In genomic region chr1:174250376-174250775, GRCm38 (mm10) we compare ENCODE assay signal across 40 mouse cellular contexts. TPM values are rescaled to one million over a fixed set of nuclear protein-coding genes. Genes with fewer than 3 reads are reported as not detected.
DNase-seq lines count a peak whose midpoint lies in the region; ATAC-seq lines count a peak whose summit lies in the region.
"Had no signal": no experiment of that assay in that cellular context is flagged by ENCODE, and none has a peak within 500 bp of the region (broad histone marks: within the 10 kb centered on the region; RNA-seq: fewer than 3 reads in every experiment).

No protein-coding gene starts in this region.

- WGBS in forebrain, embryonic 14.5 days = 85% methylated on average over 2 of the region's 2 CpGs
- WGBS in forebrain, embryonic 11.5 days = 89% methylated on average over 2 of the region's 2 CpGs
- 76% methylated on average over 2 of the region's 2 CpGs for WGBS in neural tube, embryonic 15.5 days
- WGBS in hindbrain, embryonic 12.5 days = 88% methylated on average over 2 of the region's 2 CpGs

- no peaks in the 10 kb centered on the region for H3K27me3 ChIP-seq in forebrain, embryonic 14.5 days (replicated peaks; ENCODE audit: control insufficient read depth, insufficient read depth, low read length)
- no peaks in the 10 kb centered on the region for H3K27me3 ChIP-seq in forebrain, embryonic 11.5 days (ENCODE audit: control insufficient read depth, insufficient read depth, low read length)
- H3K27me3 ChIP-seq in neural tube, embryonic 15.5 days (replicated peaks) = no peaks in the 10 kb centered on the region
- H3K27me3 ChIP-seq in hindbrain, embryonic 12.5 days = no peaks in the 10 kb centered on the region
- H3K27me3 ChIP-seq: heart, embryonic 13.5 days; intestine, embryonic 15.5 days; limb, embryonic 15.5 days; megakaryocyte, embryonic 14.5 days; midbrain, embryonic 12.5 days; neural tube, embryonic 13.5 days; Patski; stomach, embryonic 15.5 days had no signal

- H3K9ac ChIP-seq in forebrain, embryonic 14.5 days (ENCODE audit: low read length) = no peak overlapping the region
- no peak overlapping the region for H3K9ac ChIP-seq in forebrain, embryonic 11.5 days (ENCODE audit: low read length)
- H3K9ac ChIP-seq in neural tube, embryonic 15.5 days (replicated peaks) = no peak overlapping the region
- H3K9ac ChIP-seq in hindbrain, embryonic 12.5 days = no peak overlapping the region
- H3K9ac ChIP-seq: heart, embryonic 13.5 days; intestine, embryonic 15.5 days; limb, embryonic 15.5 days; midbrain, embryonic 12.5 days; neural tube, embryonic 13.5 days; stomach, embryonic 15.5 days had no signal

- no peaks in the 10 kb centered on the region for H3K36me3 ChIP-seq in forebrain, embryonic 14.5 days (ENCODE audit: control insufficient read depth, insufficient read depth, low read length)
- H3K36me3 ChIP-seq in forebrain, embryonic 11.5 days (ENCODE audit: control insufficient read depth, insufficient read depth, low read length) = no peaks in the 10 kb centered on the region
- no peaks in the 10 kb centered on the region for H3K36me3 ChIP-seq in neural tube, embryonic 15.5 days
- H3K36me3 ChIP-seq in hindbrain, embryonic 12.5 days = no peaks in the 10 kb centered on the region
- H3K36me3 ChIP-seq: forebrain, embryonic 10.5 days; heart, embryonic 13.5 days; intestine, embryonic 15.5 days; limb, embryonic 10.5 days; limb, embryonic 15.5 days; midbrain, embryonic 12.5 days; neural tube, embryonic 13.5 days; stomach, embryonic 15.5 days had no signal

- no peak overlapping the region for H3K4me3 ChIP-seq in forebrain, embryonic 14.5 days (ENCODE audit: low read depth, low read length)
- no peak overlapping the region for H3K4me3 ChIP-seq in forebrain, embryonic 11.5 days (ENCODE audit: low read depth, low read length)
- H3K4me3 ChIP-seq in neural tube, embryonic 15.5 days (replicated peaks) = no peak overlapping the region
- H3K4me3 ChIP-seq in hindbrain, embryonic 12.5 days = no peak overlapping the region
- H3K4me3 ChIP-seq: forebrain, embryonic 10.5 days; gastrocnemius, adult 2 months; heart, adult 2 months; heart, embryonic 13.5 days; intestine, embryonic 15.5 days; layer of hippocampus, adult 2 months; limb, embryonic 10.5 days; limb, embryonic 15.5 days; megakaryocyte, embryonic 14.5 days; midbrain, embryonic 12.5 days; myocyte; neural tube, embryonic 13.5 days; stomach, embryonic 15.5 days had no signal

- no peak overlapping the region for H3K27ac ChIP-seq in forebrain, embryonic 14.5 days (ENCODE audit: low read depth, low read length)
- no peak overlapping the region for H3K27ac ChIP-seq in forebrain, embryonic 11.5 days (ENCODE audit: low read depth, low read length)
- no peak overlapping the region for H3K27ac ChIP-seq in neural tube, embryonic 15.5 days (replicated peaks)
- no peak overlapping the region for H3K27ac ChIP-seq in hindbrain, embryonic 12.5 days
- H3K27ac ChIP-seq: forebrain, embryonic 10.5 days; gastrocnemius, adult 2 months; heart, adult 2 months; heart, embryonic 13.5 days; intestine, embryonic 15.5 days; layer of hippocampus, adult 2 months; limb, embryonic 10.5 days; limb, embryonic 15.5 days; midbrain, embryonic 12.5 days; neural tube, embryonic 13.5 days; stomach, embryonic 15.5 days had no signal

- H3K9me3 ChIP-seq in forebrain, embryonic 14.5 days (replicated peaks; ENCODE audit: control insufficient read depth, low read length) = no peaks in the 10 kb centered on the region
- H3K9me3 ChIP-seq in forebrain, embryonic 11.5 days (ENCODE audit: control insufficient read depth, low read length) = no peaks in the 10 kb centered on the region
- H3K9me3 ChIP-seq in neural tube, embryonic 15.5 days (replicated peaks) = no peaks in the 10 kb centered on the region
- H3K9me3 ChIP-seq in hindbrain, embryonic 12.5 days (replicated peaks) = no peaks in the 10 kb centered on the region
- H3K9me3 ChIP-seq: forebrain, embryonic 10.5 days; heart, embryonic 13.5 days; intestine, embryonic 15.5 days; limb, embryonic 10.5 days; limb, embryonic 15.5 days; megakaryocyte, embryonic 14.5 days; midbrain, embryonic 12.5 days; neural tube, embryonic 13.5 days; stomach, embryonic 15.5 days had no signal

- no peak overlapping the region for H3K4me2 ChIP-seq in forebrain, embryonic 14.5 days (ENCODE audit: low read length)
- H3K4me2 ChIP-seq in forebrain, embryonic 11.5 days (ENCODE audit: low read depth, low read length, severe bottlenecking) = no peak overlapping the region
- H3K4me2 ChIP-seq in neural tube, embryonic 15.5 days = no peak overlapping the region
- H3K4me2 ChIP-seq in hindbrain, embryonic 12.5 days (replicated peaks) = no peak overlapping the region
- H3K4me2 ChIP-seq: heart, embryonic 13.5 days; intestine, embryonic 15.5 days; limb, embryonic 15.5 days; midbrain, embryonic 12.5 days; neural tube, embryonic 13.5 days; stomach, embryonic 15.5 days had no signal

- DNase-seq in forebrain, embryonic 14.5 days (ENCODE audit: low spot score) = no peak
- no peak for DNase-seq in forebrain, embryonic 11.5 days (ENCODE audit: low spot score)
- peak; percentile 44 to 70 for DNase-seq in layer of hippocampus, postnatal 14 days (ENCODE audit: low spot score in 2 of 2)
- no peak for DNase-seq in layer of hippocampus, adult 9-11 months
- no peak for DNase-seq in neural tube, embryonic 10.5 days (ENCODE audit: extremely low spot score, low spot score)
- DNase-seq: adrenal gland, postnatal 10 days; cerebellum, adult 18-20 months; cerebellum, postnatal 36 days; gastrocnemius, adult 2 months; gastrocnemius, postnatal 36 days; heart, adult 2 months; heart, postnatal 10 days; kidney, adult 2 months; kidney, postnatal 36 days; lung, adult 18-20 months; lung, postnatal 4 days; retina, postnatal 1 day; right cerebral cortex, postnatal 14 days had no signal

- ATAC-seq in forebrain, embryonic 14.5 days = peak; percentile 44; the same call in 1 of the 2 replicates
- ATAC-seq in forebrain, embryonic 11.5 days (replicated peaks; ENCODE audit: low FRiP score) = no peak
- ATAC-seq in neural tube, embryonic 15.5 days (ENCODE audit: low FRiP score) = peak; percentile 35; the same call in 1 of the 2 replicates
- no peak for ATAC-seq in hindbrain, embryonic 12.5 days (ENCODE audit: low FRiP score)
- ATAC-seq: hindbrain, embryonic 16.5 days; intestine, embryonic 15.5 days; lung, postnatal 0 days; Patski had no signal

- H3K4me1 ChIP-seq in forebrain, embryonic 14.5 days (ENCODE audit: control insufficient read depth, insufficient read depth, low read length) = no peaks in the 10 kb centered on the region
- no peaks in the 10 kb centered on the region for H3K4me1 ChIP-seq in forebrain, embryonic 11.5 days (replicated peaks; ENCODE audit: control insufficient read depth, insufficient read depth, low read length)
- H3K4me1 ChIP-seq in neural tube, embryonic 15.5 days = no peaks in the 10 kb centered on the region
- H3K4me1 ChIP-seq in hindbrain, embryonic 12.5 days = no peaks in the 10 kb centered on the region
- H3K4me1 ChIP-seq: forebrain, embryonic 10.5 days; heart, embryonic 13.5 days; intestine, embryonic 15.5 days; limb, embryonic 10.5 days; limb, embryonic 15.5 days; megakaryocyte, embryonic 14.5 days; midbrain, embryonic 12.5 days; neural tube, embryonic 13.5 days; stomach, embryonic 15.5 days had no signal

RNA-seq across cellular contexts. Expression of gene Olfr419, which starts 1.5 kb away (rescaled TPM):
- polyA plus RNA-seq in forebrain, embryonic 14.5 days (2014; fragmentation: Nextera tagmentation; extraction: Ambion mirVana) = not detected in 2 replicates
- polyA plus RNA-seq in forebrain, embryonic 11.5 days (2014; fragmentation: Nextera tagmentation; extraction: Ambion mirVana) = not detected in 2 replicates
- total RNA-seq in layer of hippocampus, postnatal 14 days (2021) = not detected
- polyA plus RNA-seq in neural tube, embryonic 15.5 days (2015; fragmentation: Nextera tagmentation; extraction: Ambion mirVana) = not detected in 2 replicates
- polyA plus RNA-seq in hindbrain, embryonic 12.5 days (2016; fragmentation: Nextera tagmentation; extraction: Ambion mirVana) = not detected in 2 replicates
- total RNA-seq: adrenal gland, postnatal 10 days; gastrocnemius, adult 2 months; gastrocnemius, postnatal 36 days; heart, adult 2 months; heart, postnatal 10 days; hematopoietic stem cell, adult 5-6 weeks; layer of hippocampus, adult 2 months; MEL; midbrain, postnatal 0 days had no signal
- polyA plus RNA-seq: embryonic facial prominence, embryonic 11.5 days; forebrain, embryonic 10.5 days; heart, adult 2 months; heart, embryonic 13.5 days; hindbrain, embryonic 16.5 days; intestine, embryonic 15.5 days; kidney, adult 2 months; kidney, embryonic 16.5 days; limb, embryonic 10.5 days; limb, embryonic 15.5 days; lung, postnatal 0 days; midbrain, embryonic 12.5 days; midbrain, postnatal 0 days; myocyte; neural tube, embryonic 13.5 days; Patski; small intestine, adult 2 months; stomach, embryonic 15.5 days had no signal

Comparison
In these comparisons a context has a peak if more than half of its experiments do, and no peak if none do; other contexts are left out.
1. ATAC-seq: peak in forebrain, embryonic 14.5 days (single experiment) and neural tube, embryonic 15.5 days (single experiment); none in forebrain, embryonic 11.5 days (single experiment) and hindbrain, embryonic 12.5 days (single experiment).
2. DNase-seq: peak in layer of hippocampus, postnatal 14 days (2 of 2); none in forebrain, embryonic 14.5 days (single experiment), forebrain, embryonic 11.5 days (single experiment), layer of hippocampus, adult 9-11 months (single experiment) and neural tube, embryonic 10.5 days (single experiment).